Mouse (Mus musculus) gastrocnemius, postnatal 14 days (tissue): Measurements from ENCODE around the gene Stpg1. TPM values are rescaled to one million over a fixed set of nuclear protein-coding genes. Genes with fewer than 3 reads are reported as not detected.

Experiments
- DNase-seq: peaks from one replicate; pipeline ENCODE4 v3.0.0; 2021; ENCODE audit warnings: mixed read lengths
- intact Hi-C: fragments of 180-260 bp; cut with DNase I; formaldehyde crosslinking; loops from one replicate; pipeline ENCODE4 v1.15.1; 2025; ENCODE audit warnings: low total_unique reads
- long read RNA-seq, 2 experiments: library from polyadenylated mRNA; stranded (forward); transcript quantifications; one replicate each; pipeline ENCODE4 v2.0.0; 2021
- total RNA-seq, 2 experiments: library from RNA; stranded (reverse); gene quantifications; 2 replicates each; pipeline ENCODE4 v1.2.3; 2021

The Stpg1 gene
- total RNA-seq, result under 1 TPM in 1 of 2 experiments, not detected in 1; 0.22 TPM
- long read RNA-seq, experiment 1, result 0 reads
- long read RNA-seq, experiment 2, result 0 reads

GRCm38 (mm10) chr4:135494521-135495396 is at the start of gene Stpg1, which contains the start of gene Nipal3:
Stpg1 (plus strand) TSS chr4:135494790.
Nipal3 (minus strand) TSS chr4:135495038.
- peak; percentile 84 for DNase-seq
- intact Hi-C loops, result no loop called here

GRCm38 (mm10) chr4:135451360-135452015 is 43.1 kb upstream of the Stpg1 start:
- no peak for DNase-seq

GRCm38 (mm10) chr4:135453164-135453563 is 41.4 kb upstream of the Stpg1 start:
- no peak for DNase-seq
- intact Hi-C loops, result no loop called here

More at GRCm38 (mm10) chr4:135451360-135452015, 43.1 kb upstream of the Stpg1 start:
- intact Hi-C loops, result no loop called here

DNA sequence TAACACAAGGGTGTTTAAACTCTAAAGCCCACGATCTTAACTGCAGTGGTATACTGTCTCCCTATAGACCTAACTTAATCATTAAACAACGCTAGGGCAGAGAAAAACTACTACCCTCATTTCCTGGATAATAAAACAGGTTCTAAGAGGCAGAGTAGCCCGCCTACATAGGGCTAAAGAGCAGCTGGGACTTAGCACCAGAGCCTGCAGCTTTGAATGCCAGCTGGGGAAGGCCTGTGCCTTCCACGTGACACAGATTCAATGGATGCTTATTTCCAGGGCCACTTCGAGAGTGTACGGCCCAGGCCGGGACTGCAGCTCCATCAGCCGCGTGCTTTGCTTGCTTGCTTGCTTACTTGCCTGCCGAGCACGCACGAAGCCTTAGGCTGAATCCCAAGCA is 41.0 kb upstream of the Stpg1 start:
- intact Hi-C loops, result no loop called here
- no peak for DNase-seq

GRCm38 (mm10) chr4:135463406-135463805 is 31.2 kb upstream of the Stpg1 start:
- intact Hi-C loops, result no loop called here
- no peak for DNase-seq

DNA sequence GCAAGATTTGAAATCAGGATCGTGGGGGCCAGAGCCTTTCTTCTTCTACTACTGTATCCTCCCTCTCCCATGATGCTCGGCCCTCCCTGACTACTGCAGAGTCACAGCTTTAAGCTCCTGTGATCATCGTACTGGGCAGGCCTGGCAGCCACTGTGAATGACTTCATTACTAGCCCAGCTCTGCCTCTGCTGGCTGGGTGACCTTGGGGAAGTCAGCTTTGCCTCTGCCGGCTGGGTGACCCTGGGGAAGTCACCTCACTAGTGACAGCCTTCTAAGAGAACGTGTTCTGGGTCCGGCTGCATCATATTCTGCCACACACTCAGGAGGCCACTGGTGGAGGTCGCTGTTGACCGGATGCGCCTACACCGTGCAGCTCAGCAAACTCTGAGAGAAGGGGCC is 16.7 kb upstream of the Stpg1 start:
- intact Hi-C loops, result no loop called here
- no peak for DNase-seq

- no peak for DNase-seq
- intact Hi-C loops, result no loop called here
Measured at GRCm38 (mm10) chr4:135480370-135480769, 14.2 kb upstream of the Stpg1 start.

DNA sequence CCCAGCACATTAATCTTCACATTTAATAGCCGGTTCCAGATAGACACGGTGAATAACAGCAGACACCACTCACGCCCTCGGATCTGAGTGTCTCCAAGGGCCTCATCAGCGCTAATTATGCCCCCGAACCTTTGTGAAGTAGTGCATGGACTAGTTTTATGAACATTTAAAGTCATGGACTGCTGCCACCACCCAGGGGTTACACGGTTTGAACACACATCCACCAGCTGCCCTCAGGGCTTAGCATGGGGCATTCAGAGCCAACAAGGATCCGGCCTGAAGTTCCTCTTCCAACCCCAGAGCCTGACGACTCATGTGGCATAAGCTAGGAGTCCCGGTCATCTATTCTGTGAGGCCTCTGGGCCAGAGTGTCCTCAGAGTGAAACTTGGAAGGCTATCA is 9.5 kb upstream of the Stpg1 start:
- intact Hi-C loops, result no loop called here
- no peak for DNase-seq

- DNase-seq, result no peak
- intact Hi-C loops, result no loop called here
Measured at GRCm38 (mm10) chr4:135486352-135486751, 8.2 kb upstream of the Stpg1 start.

DNA sequence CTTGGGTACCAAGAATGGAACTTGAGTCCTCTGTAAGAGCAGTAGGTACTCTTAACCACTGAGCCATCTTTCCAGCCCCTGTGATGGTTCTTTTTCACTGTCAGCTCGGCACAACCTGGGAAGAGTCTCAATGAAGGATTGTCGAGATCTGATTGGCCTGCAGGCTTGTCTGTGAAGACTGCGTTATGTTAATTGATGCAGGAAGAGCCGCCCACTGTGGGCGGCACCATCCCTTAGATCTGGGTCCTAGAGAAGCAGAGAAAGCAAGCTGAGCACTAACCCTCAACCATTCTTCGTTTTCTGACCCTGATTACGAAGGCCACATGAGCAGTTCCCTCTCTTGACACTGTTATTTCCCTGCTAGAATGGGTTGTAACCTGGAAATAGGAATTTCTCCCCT is 5.3 kb upstream of the Stpg1 start:
- intact Hi-C loops, result no loop called here
- no peak for DNase-seq

- intact Hi-C loops, result no loop called here
- no peak for DNase-seq
Measured at GRCm38 (mm10) chr4:135493271-135493670, 1.3 kb upstream of the Stpg1 start.

DNA sequence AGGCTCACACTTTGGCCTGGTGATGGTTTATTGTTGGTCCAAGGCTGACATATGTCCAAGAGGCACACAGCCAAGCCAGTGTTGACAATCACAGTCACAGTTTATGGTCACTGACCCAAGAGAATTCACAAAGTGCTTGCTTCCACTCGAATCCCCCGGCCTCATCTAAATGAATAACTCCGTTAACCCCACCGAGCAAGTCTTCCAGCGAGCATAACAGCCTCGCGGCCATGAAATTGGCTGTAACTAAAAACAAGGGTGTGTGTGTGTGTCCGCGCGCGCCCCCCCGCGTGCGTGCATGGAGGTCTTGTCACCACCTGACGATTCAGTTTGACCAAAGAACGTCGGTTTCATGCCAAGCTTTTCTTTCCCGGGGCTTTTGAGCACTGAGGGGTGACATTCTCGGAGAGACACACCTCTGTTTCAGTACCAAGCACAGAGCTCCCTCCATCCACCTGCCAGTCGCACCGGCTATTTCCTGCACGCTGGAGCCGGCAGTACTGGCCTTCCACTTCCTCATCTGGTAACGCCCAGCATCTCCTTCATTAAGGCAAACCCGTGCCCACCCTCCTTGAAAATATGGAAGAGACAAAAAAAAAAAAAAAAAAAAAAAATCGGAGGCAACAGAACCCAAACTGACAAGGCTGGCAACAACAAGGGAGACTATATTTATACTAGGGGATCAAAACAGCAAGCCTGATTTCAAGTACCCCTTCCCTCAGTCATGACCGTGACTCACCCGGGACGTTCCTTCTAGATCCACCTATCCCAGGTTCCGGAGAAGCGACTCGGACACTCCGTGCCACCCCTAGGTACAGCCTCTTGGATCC is 684 bp upstream of the Stpg1 start:
- intact Hi-C loops, result no loop called here
- DNase-seq, result no peak

DNA sequence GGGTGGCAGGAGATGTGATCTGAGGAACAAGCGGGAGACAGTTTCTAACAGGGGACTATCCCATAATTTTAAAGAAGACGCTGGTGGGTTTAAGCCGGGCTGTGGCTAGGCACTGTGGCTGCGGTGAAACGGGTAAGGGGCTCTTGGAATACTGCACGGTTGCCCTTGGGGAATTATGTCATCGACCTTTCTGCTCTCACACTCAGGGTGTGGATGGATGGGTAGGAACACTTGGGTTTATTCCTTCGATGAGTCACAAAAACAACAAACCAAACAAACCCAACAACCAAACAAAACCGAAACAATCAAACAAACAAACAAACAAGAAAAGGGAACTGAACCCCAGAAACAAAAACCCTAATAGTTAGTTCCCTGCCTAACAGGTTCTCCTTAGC is 804 bp downstream of the Stpg1 start:
- no peak for DNase-seq
- intact Hi-C loops, result no loop called here

DNA sequence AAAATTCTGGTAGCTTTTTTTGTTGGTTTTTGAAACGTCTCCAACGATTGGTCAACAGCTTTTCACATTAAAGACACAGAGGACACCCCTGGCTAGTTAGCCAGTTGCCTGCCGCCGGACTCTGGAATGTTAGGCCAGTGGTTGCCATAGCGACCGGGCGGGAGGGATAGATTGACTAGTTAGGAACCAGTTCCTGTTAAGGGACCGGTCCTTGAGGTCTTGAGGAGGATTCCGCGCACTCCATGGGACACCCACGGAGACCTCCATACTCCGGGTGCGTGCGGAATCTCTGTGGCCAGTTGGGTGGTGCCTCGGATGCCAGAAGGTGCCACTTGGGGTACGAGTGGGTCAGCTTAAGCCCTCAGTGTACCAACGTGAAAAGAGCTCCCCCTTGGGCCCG is 1.2 kb downstream of the Stpg1 start:
- intact Hi-C loops, result no loop called here

DNA sequence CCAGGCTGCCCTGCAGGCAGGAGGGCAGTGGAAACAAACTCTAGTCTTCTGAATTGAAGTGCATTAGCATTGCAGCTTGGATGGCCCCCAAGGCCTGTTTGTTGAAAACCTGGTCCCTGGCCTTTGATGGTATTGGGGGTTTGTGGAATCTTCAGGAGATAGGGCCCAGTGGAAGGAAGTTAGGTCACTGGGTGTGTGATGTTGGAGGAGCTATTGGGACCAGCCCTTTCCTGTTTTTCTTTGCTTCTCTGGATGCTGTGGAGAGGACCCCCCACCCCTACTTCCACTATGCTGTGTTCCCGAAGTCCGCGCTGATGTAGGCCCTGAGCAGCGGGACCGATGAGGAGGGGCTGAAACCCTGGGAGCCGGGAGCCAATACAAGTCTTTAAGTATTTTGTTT is 3.5 kb downstream of the Stpg1 start:
- intact Hi-C loops, result no loop called here
- no peak for DNase-seq

More for the DNA sequence above, 1.2 kb downstream of the Stpg1 start:
- peak; percentile 42 for DNase-seq

GRCm38 (mm10) chr4:135499831-135500230 is 5.2 kb downstream of the Stpg1 start:
- no peak for DNase-seq
- intact Hi-C loops, result no loop called here

GRCm38 (mm10) chr4:135501587-135501986 is 7.0 kb downstream of the Stpg1 start:
- intact Hi-C loops, result no loop called here
- no peak for DNase-seq

DNA sequence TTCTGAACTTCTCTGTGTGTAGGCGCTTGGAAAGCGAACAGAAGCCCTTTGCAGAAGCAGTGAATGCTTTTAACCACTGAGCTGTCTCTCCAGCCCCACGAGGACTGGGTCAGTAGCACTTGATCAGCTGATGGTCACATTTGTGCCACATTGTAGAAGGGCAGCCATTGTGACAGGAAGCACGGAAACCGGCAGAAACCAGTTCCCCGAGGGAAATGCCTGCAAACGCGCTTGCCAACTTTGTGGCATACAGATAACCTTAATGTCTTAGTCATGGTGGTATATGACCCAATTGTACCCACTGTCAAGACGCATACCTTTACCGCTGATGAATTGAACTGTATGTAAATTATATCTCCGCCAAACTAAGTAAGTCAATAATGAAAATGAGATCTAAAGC is 11.2 kb downstream of the Stpg1 start:
- intact Hi-C loops, result no loop called here
- no peak for DNase-seq

GRCm38 (mm10) chr4:135507547-135508350 is 13.2 kb downstream of the Stpg1 start:
- intact Hi-C loops, result no loop called here
- no peak for DNase-seq
